Mouse (Mus musculus) embryonic fibroblast, embryonic 13.5 days (primary cell): Measurements from ENCODE around the gene Cd48.

Experiments
- CTCF ChIP-seq: IDR thresholded peaks from 2 replicates; pipeline ENCODE4 v1.5.1; 2011; ENCODE audit warnings: mild to moderate bottlenecking, control low read depth, low read length, moderate library complexity, borderline replicate concordance; ENCODE audit not compliant: insufficient read depth
- POLR2A ChIP-seq: IDR thresholded peaks from 2 replicates; pipeline ENCODE4 v1.6.1; 2011; ENCODE audit warnings: low read depth, mild to moderate bottlenecking, control low read depth, low read length, moderate library complexity

GRCm38 (mm10) chr1:171687320-171687719, 5.5 kb downstream of the Cd48 start:
- no peak for TF ChIP-seq CTCF
- no peak for TF ChIP-seq POLR2A
